12 mouse cellular contexts compared by ENCODE assay signal in genomic region chr1:162897838-162898811, GRCm38 (mm10). TPM values are rescaled to one million over a fixed set of nuclear protein-coding genes. Genes with fewer than 3 reads are reported as not detected.
DNase-seq lines count a peak whose midpoint lies in the region; ATAC-seq and TF ChIP-seq lines count a peak whose summit lies in the region.
"Had no signal": no experiment of that assay in that cellular context is flagged by ENCODE, and none has a peak within 500 bp of the region (broad histone marks: within the 10 kb centered on the region; RNA-seq: fewer than 3 reads in every experiment).

TSS of gene Fmo2 (minus strand) at chr1:162898726.

- TF ChIP-seq CTCF in layer of hippocampus, adult 2 months (conservative IDR thresholded peaks at IDR 0.05) = no peak
- TF ChIP-seq CTCF in small intestine, adult 2 months (IDR thresholded peaks at IDR 0.05; ENCODE audit: extremely low read depth, insufficient read length, insufficient replicate concordance, low read depth, low read length) = no peak

- peak within 1 kb of the TSS; percentile 20; the same call in 1 of the 2 replicates for H3K27ac ChIP-seq in layer of hippocampus, adult 2 months
- peak within 1 kb of the TSS; percentile 89 for H3K27ac ChIP-seq in brown adipose tissue, adult 24 weeks (replicated peaks; ENCODE audit: low read depth, low read length)
- H3K27ac ChIP-seq in kidney, embryonic 16.5 days (ENCODE audit: low read length) = no peak within 1 kb of the TSS
- peak within 1 kb of the TSS; percentile 37 for H3K27ac ChIP-seq in small intestine, adult 2 months (ENCODE audit: insufficient read depth, low read depth, low read length)
- no peak within 1 kb of the TSS for H3K27ac ChIP-seq in midbrain, embryonic 11.5 days (ENCODE audit: low read depth, low read length)

- no peaks in the 10 kb centered on the region for H3K27me3 ChIP-seq in kidney, embryonic 16.5 days (ENCODE audit: insufficient read depth, low read length)
- no peaks in the 10 kb centered on the region for H3K27me3 ChIP-seq in small intestine, adult 2 months (ENCODE audit: control insufficient read depth, insufficient read depth, low read length)
- H3K27me3 ChIP-seq in midbrain, embryonic 11.5 days (ENCODE audit: control insufficient read depth, insufficient read depth, low read length) = no peaks in the 10 kb centered on the region

- WGBS in kidney, embryonic 16.5 days = 70% methylated on average over 14 of the region's 14 CpGs
- 30% methylated on average over 14 of the region's 14 CpGs for WGBS in small intestine, adult 2 months
- WGBS in midbrain, embryonic 11.5 days = 67% methylated on average over 14 of the region's 14 CpGs

- peak; percentile 47 for ATAC-seq in kidney, embryonic 16.5 days (ENCODE audit: low FRiP score, low TSS enrichment)
- no peak for ATAC-seq in midbrain, embryonic 11.5 days (ENCODE audit: low FRiP score)
- ATAC-seq: hindbrain, embryonic 16.5 days had no signal

- no peak within 1 kb of the TSS; the same call in 1 of the 2 replicates for H3K4me2 ChIP-seq in kidney, embryonic 16.5 days (replicated peaks; ENCODE audit: low read depth, low read length)
- H3K4me2 ChIP-seq in midbrain, embryonic 11.5 days = no peak within 1 kb of the TSS

- H3K36me3 ChIP-seq in kidney, embryonic 16.5 days (ENCODE audit: insufficient read depth, low read length) = no peaks in the 10 kb centered on the region
- no peaks in the 10 kb centered on the region for H3K36me3 ChIP-seq in small intestine, adult 2 months (ENCODE audit: control insufficient read depth, insufficient read depth, low read length)
- no peaks in the 10 kb centered on the region for H3K36me3 ChIP-seq in midbrain, embryonic 11.5 days (ENCODE audit: control insufficient read depth, insufficient read depth, low read length)

- TF ChIP-seq POLR2A in small intestine, adult 2 months (IDR thresholded peaks at IDR 0.05; ENCODE audit: low read depth, low read length) = no peak

- peaks cover 3% of the 10 kb centered on the region; the same call in 1 of the 2 replicates for H3K4me1 ChIP-seq in brown adipose tissue, adult 24 weeks (ENCODE audit: control insufficient read depth, insufficient read depth, insufficient read length, low read length)
- H3K4me1 ChIP-seq in kidney, embryonic 16.5 days (ENCODE audit: insufficient read depth, low read length) = 0 out of 2 replicates have a peak, but pooled peaks cover 2% of the 10 kb centered on the region
- H3K4me1 ChIP-seq in small intestine, adult 2 months (ENCODE audit: control insufficient read depth, insufficient read depth, insufficient read length, low read length) = no peaks in the 10 kb centered on the region
- no peaks in the 10 kb centered on the region for H3K4me1 ChIP-seq in midbrain, embryonic 11.5 days (ENCODE audit: control insufficient read depth, insufficient read depth, low read length)

- no peak for DNase-seq in layer of hippocampus, adult 2 months (ENCODE audit: low spot score in 2 of 2)
- DNase-seq in layer of hippocampus, postnatal 36 days = no peak
- DNase-seq in thymus, postnatal 4 days = no peak
- no peak for DNase-seq in liver
- no peak for DNase-seq in midbrain, embryonic 11.5 days (ENCODE audit: low spot score, missing footprints)
- DNase-seq: left cerebral cortex, postnatal 4 days had no signal

- no peaks in the 10 kb centered on the region for H3K9me3 ChIP-seq in kidney, embryonic 16.5 days (ENCODE audit: low read length)
- H3K9me3 ChIP-seq in midbrain, embryonic 11.5 days (ENCODE audit: control insufficient read depth, low read length) = no peaks in the 10 kb centered on the region

- peak within 1 kb of the TSS; percentile 11; the same call in 1 of the 2 replicates for H3K4me3 ChIP-seq in layer of hippocampus, adult 2 months
- peak within 1 kb of the TSS; percentile 58 for H3K4me3 ChIP-seq in brown adipose tissue, adult 24 weeks (ENCODE audit: insufficient read depth, low read depth, low read length)
- no peak within 1 kb of the TSS for H3K4me3 ChIP-seq in kidney, embryonic 16.5 days (ENCODE audit: low read length)
- no peak within 1 kb of the TSS for H3K4me3 ChIP-seq in small intestine, adult 2 months (ENCODE audit: low read depth, low read length)
- no peak within 1 kb of the TSS for H3K4me3 ChIP-seq in midbrain, embryonic 11.5 days (ENCODE audit: low read depth, low read length)

- H3K9ac ChIP-seq in kidney, embryonic 16.5 days (replicated peaks; ENCODE audit: low read length) = no peak within 1 kb of the TSS
- H3K9ac ChIP-seq in midbrain, embryonic 11.5 days (ENCODE audit: low read length) = no peak within 1 kb of the TSS

RNA-seq across cellular contexts. Expression of gene Fmo2, which starts in this region (rescaled TPM):
- 1 to 10 TPM; 2.4 to 2.7 TPM for total RNA-seq in layer of hippocampus, adult 2 months (2021)
- total RNA-seq in layer of hippocampus, postnatal 36 days (2021) = 1 to 10 TPM; 2.3 to 4.9 TPM
- polyA plus RNA-seq in brown adipose tissue, adult 24 weeks (2012; ENCODE audit: insufficient read depth, insufficient read length, missing spikeins) = 9.7 and 11.8 TPM in 2 replicates
- 6.5 and 9.3 TPM in 2 replicates for polyA plus RNA-seq in kidney, embryonic 16.5 days (2015; fragmentation: Nextera tagmentation; extraction: Ambion mirVana)
- 0.61 and 1.7 TPM in 2 replicates for polyA plus RNA-seq in small intestine, adult 2 months (2012; rRNA removed)
- polyA plus RNA-seq in midbrain, embryonic 11.5 days (2014; fragmentation: Nextera tagmentation; extraction: Ambion mirVana) = not detected in 2 replicates
- total RNA-seq: common myeloid progenitor, adult 5-6 weeks; megakaryocyte-erythroid progenitor cell, adult 5-6 weeks had no signal

Comparison
In these comparisons a context has a peak if more than half of its experiments do, and no peak if none do; other contexts are left out.
1. H3K27ac ChIP-seq: peak in layer of hippocampus, adult 2 months (single experiment), brown adipose tissue, adult 24 weeks (single experiment) and small intestine, adult 2 months (single experiment); none in kidney, embryonic 16.5 days (single experiment) and midbrain, embryonic 11.5 days (single experiment).
2. H3K4me3 ChIP-seq: peak in layer of hippocampus, adult 2 months (single experiment) and brown adipose tissue, adult 24 weeks (single experiment); none in kidney, embryonic 16.5 days (single experiment), small intestine, adult 2 months (single experiment) and midbrain, embryonic 11.5 days (single experiment).